Mouse (Mus musculus) liver, embryonic 14.5 days (tissue): ENCODE data around the gene Ddc. TPM values are rescaled to one million over a fixed set of nuclear protein-coding genes. Genes with fewer than 3 reads are reported as not detected.

ENCODE experiments used
- ATAC-seq: fragments of 200-750 bp; cut with Nextera tagmentation; 2 replicates; pipeline ENCODE4 v1.8.0; 2017; ENCODE audit warnings: moderate number of reproducible peaks, mild to moderate bottlenecking, moderate library complexity; ENCODE audit not compliant: insufficient read depth
- DNase-seq, 3 experiments: peaks; one replicate each; pipeline ENCODE4 v3.0.0-alpha.2; 2012 to 2013; ENCODE audit warnings: low read depth in 3 of 3, low spot score in 3 of 3
- H3K27ac ChIP-seq: fragments of 300-500 bp; sonication (generic); 2 replicates; pipeline ENCODE4 v1.5.1; 2014; ENCODE audit warnings: moderate library complexity, mild to moderate bottlenecking, control low read depth, inconsistent platforms
- H3K27me3 ChIP-seq: fragments of 300-500 bp; sonication (generic); 2 replicates; pipeline ENCODE4 v1.6.1; 2014; ENCODE audit warnings: mild to moderate bottlenecking, low read length, moderate library complexity; ENCODE audit not compliant: control insufficient read depth, insufficient read depth
- H3K36me3 ChIP-seq: fragments of 300-500 bp; sonication (generic); replicated peaks from 2 replicates; pipeline ENCODE4 v1.6.1; 2014; ENCODE audit warnings: low read depth; ENCODE audit not compliant: control insufficient read depth, insufficient read depth
- H3K4me1 ChIP-seq, 2 experiments: fragments of 200-500 bp in 1 of 2; fragments of 300-500 bp in 1 of 2; sonication (generic) in 1 of 2; replicated peaks; 2 replicates each; pipeline ENCODE4 v1.6.1; 2012 to 2014; ENCODE audit warnings: antibody characterized with exemption in 1 of 2, inconsistent platforms in 1 of 2, low read length in 1 of 2; ENCODE audit not compliant: control insufficient read depth in 2 of 2, insufficient read depth in 2 of 2
- H3K4me2 ChIP-seq: fragments of 300-500 bp; sonication (generic); 2 replicates; pipeline ENCODE4 v1.6.1; 2014; ENCODE audit warnings: low read depth, mild to moderate bottlenecking, control low read depth, moderate library complexity
- H3K4me3 ChIP-seq, 2 experiments: fragments of 200-500 bp in 1 of 2; fragments of 300-500 bp in 1 of 2; sonication (generic) in 1 of 2; 2 replicates each; pipeline ENCODE4 v1.5.1; 2012 to 2014; ENCODE audit warnings: low read depth in 2 of 2, low read length in 2 of 2, mild to moderate bottlenecking in 2 of 2, control low read depth in 1 of 2, inconsistent platforms in 1 of 2, moderate library complexity in 1 of 2; ENCODE audit not compliant: insufficient read depth in 1 of 2
- H3K9ac ChIP-seq: fragments of 300-500 bp; sonication (generic); replicated peaks from 2 replicates; pipeline ENCODE4 v1.6.1; 2014; ENCODE audit warnings: mild to moderate bottlenecking, control low read depth, moderate library complexity
- H3K9me3 ChIP-seq: fragments of 300-500 bp; sonication (generic); 2 replicates; pipeline ENCODE4 v1.6.1; 2016; ENCODE audit warnings: low read length, mixed read lengths; ENCODE audit not compliant: control insufficient read depth
- CTCF ChIP-seq: IDR thresholded peaks from 2 replicates; pipeline ENCODE4 v1.5.1; 2016; ENCODE audit warnings: antibody characterized with exemption, low read depth, control low read depth
- EP300 ChIP-seq: IDR thresholded peaks from 2 replicates; pipeline ENCODE4 v1.6.1; 2016; ENCODE audit warnings: antibody characterized with exemption, low read depth
- WGBS: fragments of 180-500 bp; shearing (Covaris S2); extraction: QIAGEN DNeasy Blood & Tissue Kit; methylation state at CpG from one replicate; pipeline ENCODE4 v1.1.7; 2014; ENCODE audit not compliant: insufficient replicate concordance; 5-methylcytosine and 5-hydroxymethylcytosine counted together
- polyA plus RNA-seq, 2 experiments: library from polyadenylated mRNA; depleted of rRNA in 1 of 2; stranded (reverse) in 1 of 2; unstranded in 1 of 2; fragments of >200 nt; fragmentation: Nextera tagmentation in 1 of 2; extraction: Ambion mirVana in 1 of 2; gene quantifications; 2 replicates each; pipeline versions ENCODE4 v1.2.1 to v1.2.3; 2012 to 2014

Ddc gene
- polyA plus RNA-seq, 2 experiments, result 4.3 to 7.4 TPM

DNA sequence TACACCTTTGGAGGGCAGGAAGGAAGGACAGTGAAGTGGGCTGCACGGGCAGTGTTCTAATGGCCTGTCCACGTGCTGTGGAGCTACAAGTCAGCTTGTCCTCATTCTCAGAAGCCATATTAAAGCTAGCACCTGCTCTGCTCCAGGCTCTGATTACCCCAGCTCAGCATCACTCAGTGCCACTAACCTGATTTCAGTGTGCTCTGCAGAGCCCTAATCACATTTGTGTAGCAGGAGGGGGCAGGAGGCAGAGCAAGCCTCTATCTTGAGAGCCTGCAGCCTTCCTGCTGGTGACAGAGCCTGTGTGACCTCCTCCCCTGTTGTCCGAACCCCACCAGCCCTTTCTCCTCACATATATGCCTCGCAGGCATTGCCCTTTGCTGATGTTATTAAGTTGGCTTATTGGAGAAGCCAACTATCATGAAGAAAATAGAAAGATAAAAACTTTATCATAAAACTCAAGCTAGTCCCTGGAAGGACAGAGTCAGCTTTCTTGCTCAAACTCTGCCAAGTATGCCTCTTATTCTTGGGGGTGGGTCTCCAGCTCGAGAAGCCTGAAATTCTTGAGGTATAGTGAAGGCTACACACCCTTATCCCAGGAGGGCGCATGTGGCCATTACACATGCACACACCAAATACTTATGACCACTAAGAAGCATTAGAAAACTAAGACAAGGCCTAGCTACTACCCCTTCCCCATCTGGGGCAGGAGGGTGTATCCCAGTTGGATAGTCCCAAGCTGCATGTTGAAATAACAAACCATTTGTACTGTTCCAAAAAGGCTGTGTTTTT lies 47.3 kb downstream of the Ddc start:
- no peak for DNase-seq
- TF ChIP-seq EP300 (no peak), CTCF (no peak)
- Histone ChIP-seq H3K4me1 (peaks cover 8 to 11% of the 10 kb centered on the region in 2 experiments), H3K36me3 (no peaks in the 10 kb centered on the region), H3K4me3 (no peak overlapping the region), H3K9ac (no peak overlapping the region), H3K4me2 (no peak overlapping the region), H3K9me3 (no peaks in the 10 kb centered on the region), H3K27me3 (no peaks in the 10 kb centered on the region; the same call in 1 of the 2 replicates), H3K27ac (no peak overlapping the region)
- 43% methylated on average over 6 of the region's 6 CpGs for WGBS
- ATAC-seq, result no peak

DNA sequence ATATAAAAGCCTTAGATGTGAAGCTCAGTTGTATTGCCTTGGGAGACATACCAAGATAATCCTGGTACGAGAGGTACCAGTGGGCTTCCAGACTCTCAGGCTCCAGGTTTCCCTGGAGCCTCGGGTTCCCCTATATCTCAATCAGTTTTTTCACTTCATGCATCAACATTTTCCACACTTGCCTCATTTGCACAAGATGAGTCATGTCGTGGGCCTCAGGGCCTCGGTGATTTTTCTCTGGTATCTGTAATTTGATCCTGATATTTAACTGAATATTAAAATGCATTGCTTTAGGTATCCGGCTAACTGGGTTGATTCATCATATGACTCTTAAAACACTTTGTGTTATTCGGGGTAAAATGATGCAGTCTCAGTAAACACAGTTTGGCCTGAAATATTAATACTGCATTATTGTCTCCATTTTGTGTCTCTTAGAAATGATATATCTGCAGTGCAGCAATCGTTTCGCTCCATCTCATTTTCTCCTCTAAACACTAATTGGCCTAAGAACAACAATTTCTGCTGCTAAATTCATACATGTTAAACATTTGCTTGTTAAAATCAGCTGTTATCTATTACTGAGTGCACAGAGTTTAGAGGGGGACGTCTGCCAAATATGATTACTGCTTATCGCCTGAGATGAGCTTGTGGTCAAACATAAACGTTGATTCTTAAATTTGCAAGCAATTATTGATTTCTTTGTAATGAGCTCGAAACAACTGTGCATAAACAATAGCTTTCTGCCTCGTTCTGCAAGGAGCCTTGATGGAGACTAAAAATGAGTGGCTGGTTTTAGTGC lies 48.2 kb downstream of the Ddc start:
- DNase-seq (no peak), ATAC-seq (no peak)
- 48% methylated on average over 13 of the region's 13 CpGs for WGBS
- H3K9ac ChIP-seq, result no peak overlapping the region
- no peaks in the 10 kb centered on the region; the same call in 1 of the 2 replicates for H3K27me3 ChIP-seq
- H3K4me1 ChIP-seq, result peaks cover 8 to 11% of the 10 kb centered on the region in 2 experiments
- no peak overlapping the region for H3K4me3 ChIP-seq
- H3K36me3 ChIP-seq, result no peaks in the 10 kb centered on the region
- no peak overlapping the region for H3K27ac ChIP-seq
- TF ChIP-seq CTCF, result no peak
- no peak; the same call in 1 of the 2 replicates for TF ChIP-seq EP300
- H3K4me2 ChIP-seq, result no peak overlapping the region
- H3K9me3 ChIP-seq, result no peaks in the 10 kb centered on the region

DNA sequence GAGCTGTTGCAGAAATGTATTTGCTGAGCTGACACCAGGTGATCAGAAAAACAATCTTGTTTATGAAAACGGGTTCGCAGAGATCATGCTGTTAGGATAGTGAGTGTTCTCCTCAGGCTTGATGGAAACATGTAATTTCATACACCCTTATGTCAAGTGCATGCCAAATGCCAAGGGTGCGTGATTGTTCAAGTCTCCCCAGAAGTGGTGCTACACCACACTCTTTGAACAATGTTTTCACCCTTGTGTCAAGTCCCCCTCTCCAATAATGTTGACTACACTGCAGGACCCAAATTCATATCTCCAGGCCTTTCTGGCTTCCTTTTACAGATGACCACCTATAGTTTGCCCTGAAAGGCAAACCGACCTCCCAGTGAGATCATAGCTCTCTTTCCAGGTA lies 49.5 kb downstream of the Ddc start:
- TF ChIP-seq EP300, result no peak
- no peak for TF ChIP-seq CTCF
- no peaks in the 10 kb centered on the region; the same call in 1 of the 2 replicates for H3K27me3 ChIP-seq
- H3K9ac ChIP-seq, result no peak overlapping the region
- H3K4me2 ChIP-seq, result no peak overlapping the region
- H3K36me3 ChIP-seq, result no peaks in the 10 kb centered on the region
- WGBS, result 74% methylated on average over 4 of the region's 4 CpGs
- no peak overlapping the region for H3K4me3 ChIP-seq
- no peak for DNase-seq
- H3K4me1 ChIP-seq, result peaks cover 13 to 19% of the 10 kb centered on the region in 2 experiments
- ATAC-seq, result no peak
- no peak overlapping the region for H3K27ac ChIP-seq
- no peaks in the 10 kb centered on the region for H3K9me3 ChIP-seq

DNA sequence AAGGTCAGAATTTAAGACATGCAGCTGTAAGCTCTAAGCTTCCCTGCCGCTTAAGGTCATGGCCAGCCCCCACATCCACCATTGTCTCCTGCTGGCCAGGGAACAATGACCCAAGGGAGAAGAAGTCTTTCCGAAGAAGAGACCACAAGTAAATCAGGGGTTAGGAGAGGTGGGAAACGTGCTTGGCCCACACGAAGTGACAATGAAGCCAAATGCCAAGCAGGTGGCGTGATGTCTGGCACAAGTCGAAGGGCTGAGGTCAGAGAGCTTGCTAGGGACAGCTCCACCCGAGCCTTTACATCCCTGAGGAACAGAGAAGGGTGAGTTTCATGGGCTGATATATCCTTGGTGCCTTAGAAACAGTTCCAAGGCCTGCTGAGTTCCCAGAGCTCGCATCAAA lies 52.9 kb downstream of the Ddc start:
- ATAC-seq, result no peak
- H3K27ac ChIP-seq, result no peak overlapping the region
- H3K4me3 ChIP-seq, result no peak overlapping the region
- H3K36me3 ChIP-seq, result no peaks in the 10 kb centered on the region
- DNase-seq, result no peak
- WGBS, result 58% methylated on average over 8 of the region's 8 CpGs
- no peak for TF ChIP-seq EP300
- TF ChIP-seq CTCF, result no peak
- H3K4me1 ChIP-seq, result peaks cover 43% of the 10 kb centered on the region in 2 experiments
- H3K4me2 ChIP-seq, result no peak overlapping the region
- no peaks in the 10 kb centered on the region for H3K9me3 ChIP-seq
- H3K27me3 ChIP-seq, result no peaks in the 10 kb centered on the region; the same call in 1 of the 2 replicates
- H3K9ac ChIP-seq, result no peak overlapping the region
